Mouse (Mus musculus): ENCODE results near the gene Rpp14.
A peak's percentile ranks its signal among the peaks of the same experiment; 100 is the strongest.

The Rpp14 gene

DNA sequence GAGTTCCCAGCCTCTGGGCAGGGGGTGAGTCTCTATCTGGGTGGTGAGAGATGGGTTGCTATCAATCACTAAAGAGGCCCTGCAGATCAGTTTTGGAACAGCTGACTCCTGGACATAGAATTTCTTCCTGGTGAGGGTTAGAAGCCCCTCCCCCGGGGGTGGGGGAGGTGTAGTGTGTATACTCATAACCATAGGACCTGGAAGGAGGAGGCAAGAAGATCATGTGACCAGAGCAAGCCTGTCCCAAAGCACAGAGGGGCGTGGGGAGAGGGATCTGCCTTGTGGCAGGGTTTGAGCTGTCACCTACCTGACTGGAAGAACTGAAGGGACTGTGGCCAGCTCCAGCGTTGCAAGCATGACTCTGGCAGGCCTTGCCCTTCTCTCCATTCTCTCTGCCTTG lies 18.1 kb upstream of the Rpp14 start:
- no peak for DNase-seq

- no peak for DNase-seq
Observed at GRCm38 (mm10) chr14:8062537-8063301, 17.4 kb upstream of the Rpp14 start.

DNA sequence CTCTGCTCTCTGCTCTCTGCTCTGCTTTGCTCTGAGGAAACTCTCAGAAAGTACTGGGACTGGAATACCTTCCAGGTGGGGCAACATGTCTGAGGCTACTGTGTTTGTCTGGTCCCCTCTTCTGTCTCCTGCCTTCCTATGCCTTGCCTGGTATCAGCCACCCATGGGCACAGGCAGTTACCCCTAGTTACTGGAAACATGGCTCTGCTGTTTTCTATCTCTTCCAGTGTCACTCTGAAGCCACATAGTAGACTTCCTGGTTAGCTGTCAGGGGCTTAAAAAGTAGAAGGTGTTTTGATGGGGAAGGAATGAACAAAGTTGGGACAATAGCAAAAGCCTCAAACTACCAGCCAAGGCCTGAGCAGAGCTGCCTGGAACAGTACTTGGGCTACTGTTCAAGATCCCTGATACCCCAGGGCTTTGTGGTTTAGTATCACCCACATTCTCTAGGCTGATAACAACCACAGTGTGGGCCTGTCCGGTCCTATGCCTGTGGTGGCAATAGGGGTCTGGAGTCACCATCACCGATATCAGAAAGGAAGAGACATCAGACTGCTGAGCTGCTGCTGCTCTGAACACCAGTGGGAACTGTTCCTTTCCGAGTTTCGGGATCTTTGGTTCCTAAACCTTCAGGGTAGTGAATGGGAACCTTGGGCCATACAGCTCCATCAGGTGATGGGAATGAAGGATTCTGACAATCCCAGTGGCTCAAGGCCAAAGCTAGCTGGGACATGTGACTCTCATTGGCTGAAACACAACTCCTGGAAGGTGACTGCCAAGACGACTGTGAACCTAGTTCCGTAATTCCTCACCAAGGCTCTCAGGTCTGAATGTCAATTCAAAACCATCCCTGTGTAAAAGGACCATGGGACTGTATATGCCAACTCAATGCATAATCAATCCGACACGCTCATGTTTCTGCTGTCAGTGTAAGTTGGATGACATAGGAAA lies 16.1 kb upstream of the Rpp14 start:
- DNase-seq: peak; percentile 27 to 51

GRCm38 (mm10) chr14:8080718-8081117 lies 551 bp downstream of the Rpp14 start:
- DNase-seq: no peak

GRCm38 (mm10) chr14:8082949-8083348 lies 2.8 kb downstream of the Rpp14 start:
- DNase-seq: no peak

- no peak for DNase-seq
Observed at GRCm38 (mm10) chr14:8089016-8089415, 8.8 kb downstream of the Rpp14 start.

- DNase-seq: no peak
Observed at GRCm38 (mm10) chr14:8092573-8092972, 12.4 kb downstream of the Rpp14 start.

DNA sequence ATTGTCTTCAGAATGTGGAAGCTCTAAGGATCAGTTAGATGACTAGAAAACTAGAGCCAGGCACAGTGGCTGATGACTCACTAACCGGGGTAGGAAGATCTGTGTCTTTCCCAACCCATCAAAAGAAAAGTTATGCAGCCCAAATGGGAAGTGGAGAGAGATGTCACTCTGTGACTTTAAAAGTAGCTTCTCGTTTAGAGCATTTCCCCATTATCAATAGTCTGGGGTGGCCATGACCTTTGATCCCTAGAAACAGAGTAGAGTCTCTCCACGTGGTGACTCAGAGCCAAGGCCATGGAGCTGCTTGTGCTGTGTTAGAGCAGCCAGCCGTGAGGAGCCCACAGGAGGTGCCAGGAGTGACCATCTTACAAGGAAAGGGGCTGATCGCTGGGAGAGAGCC lies 13.3 kb downstream of the Rpp14 start:
- no peak for DNase-seq

DNA sequence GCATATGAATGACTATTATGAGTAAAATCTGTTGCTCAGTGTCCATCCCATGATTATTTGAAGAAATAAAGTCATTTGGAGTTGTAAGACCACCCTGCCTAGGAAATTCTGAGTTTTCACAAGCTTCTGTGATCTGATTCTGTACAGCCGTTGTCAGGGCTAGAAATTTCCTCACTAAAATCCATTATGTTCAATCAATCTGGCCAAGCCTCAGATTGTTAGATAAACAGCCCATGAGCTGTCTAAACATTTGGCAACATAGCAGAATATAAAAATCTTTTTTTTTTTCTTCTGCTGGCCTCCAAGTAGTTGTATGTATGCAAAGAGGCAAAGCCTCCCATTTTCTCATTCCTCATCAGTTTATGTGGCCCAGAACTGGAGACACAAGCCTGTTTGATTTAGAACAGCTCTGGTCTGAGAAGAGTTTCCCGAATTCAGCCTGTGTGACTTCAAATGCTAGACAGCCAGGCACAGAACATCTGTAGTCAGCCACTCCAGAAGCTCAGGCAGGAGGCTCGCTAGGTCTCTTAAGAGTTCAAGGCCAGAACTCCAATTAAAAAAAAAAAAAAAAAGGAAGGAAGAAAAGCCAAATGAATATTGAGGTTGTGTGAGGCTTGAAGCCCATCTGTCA lies 14.9 kb downstream of the Rpp14 start:
- no peak for DNase-seq

DNA sequence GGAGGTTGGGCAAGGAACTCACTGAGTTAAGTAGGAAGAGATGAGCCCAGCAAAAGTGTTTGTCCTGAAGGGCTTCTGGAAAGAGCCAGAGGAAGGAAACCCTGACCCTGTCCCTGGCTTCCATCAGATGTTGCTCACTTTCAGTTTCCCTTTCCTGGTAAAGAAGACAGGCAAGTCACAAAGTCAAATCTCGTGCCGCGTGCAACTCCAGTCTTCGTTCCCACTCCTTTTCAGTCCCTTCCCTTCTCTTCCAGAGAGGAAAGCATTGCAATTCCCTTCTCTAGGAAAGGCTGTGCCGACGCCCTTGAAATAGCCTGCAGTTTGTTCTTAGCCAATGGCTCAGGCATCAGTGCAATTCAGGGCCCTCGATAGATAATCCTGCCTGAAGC lies 15.4 kb downstream of the Rpp14 start:
- DNase-seq: no peak

DNA sequence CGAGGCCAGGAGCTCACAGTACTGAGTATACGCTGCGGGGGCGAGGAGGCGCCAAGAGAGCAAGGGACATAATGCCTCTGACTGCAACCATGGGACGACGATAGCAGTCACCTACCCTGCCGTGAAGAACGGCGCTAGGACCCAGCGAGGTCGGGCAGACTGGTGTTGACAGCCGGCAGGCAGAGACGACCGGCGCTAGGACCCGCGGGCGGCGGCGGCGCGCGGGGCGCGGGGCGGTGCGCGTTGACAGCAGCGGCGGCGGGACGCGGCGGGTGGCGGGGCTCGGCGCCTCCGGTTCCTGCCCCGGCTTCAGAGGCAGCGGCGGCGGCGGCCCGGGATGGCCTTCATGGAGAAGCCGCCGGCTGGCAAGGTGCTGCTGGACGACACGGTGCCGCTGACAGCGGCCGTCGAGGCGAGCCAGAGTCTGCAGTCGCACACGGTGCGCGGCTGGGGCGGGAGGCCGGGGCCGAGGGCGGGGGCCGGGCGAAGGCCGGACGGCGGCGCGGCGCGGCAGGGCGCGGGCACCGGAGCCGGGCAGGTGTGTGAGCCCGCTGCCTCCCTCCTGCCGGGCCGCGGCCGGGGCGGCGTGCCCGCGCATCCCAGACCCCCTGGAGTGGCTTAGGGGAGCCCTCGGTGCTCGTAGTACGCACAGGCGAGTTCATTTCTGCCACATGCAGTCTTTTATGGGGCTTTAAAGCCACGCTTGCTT lies 18.0 kb downstream of the Rpp14 start, which contains the start of gene Pxk:
Gene Pxk, plus strand, starts transcription at position 234 of the 709 bp plus-strand sequence.
- peak; percentile 98 to 99 for DNase-seq

GRCm38 (mm10) chr14:8098687-8098995 lies 18.5 kb downstream of the Rpp14 start:
- no peak for DNase-seq

DNA sequence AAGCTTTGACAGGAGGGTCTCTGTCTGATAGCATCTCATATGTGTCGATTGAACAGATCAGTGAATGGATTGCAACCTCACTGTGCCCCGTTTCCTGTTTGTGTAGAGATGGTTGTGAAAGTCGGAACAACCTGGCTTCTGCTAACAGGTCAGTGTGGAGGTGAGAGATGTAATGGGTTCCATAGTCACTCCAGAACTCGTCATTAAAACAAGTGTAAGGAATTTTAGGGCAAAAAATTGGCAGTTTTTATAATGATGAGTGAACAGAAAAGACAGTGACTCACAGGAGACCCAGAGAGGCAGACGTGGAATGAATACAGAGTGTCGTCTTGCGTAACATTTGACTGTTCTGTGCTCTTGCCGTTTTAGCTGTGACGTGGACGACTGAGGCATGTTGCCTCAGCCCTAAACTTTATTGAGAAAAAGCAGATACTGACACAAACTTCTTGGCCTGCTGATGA lies 19.4 kb downstream of the Rpp14 start:
- no peak for DNase-seq

DNA sequence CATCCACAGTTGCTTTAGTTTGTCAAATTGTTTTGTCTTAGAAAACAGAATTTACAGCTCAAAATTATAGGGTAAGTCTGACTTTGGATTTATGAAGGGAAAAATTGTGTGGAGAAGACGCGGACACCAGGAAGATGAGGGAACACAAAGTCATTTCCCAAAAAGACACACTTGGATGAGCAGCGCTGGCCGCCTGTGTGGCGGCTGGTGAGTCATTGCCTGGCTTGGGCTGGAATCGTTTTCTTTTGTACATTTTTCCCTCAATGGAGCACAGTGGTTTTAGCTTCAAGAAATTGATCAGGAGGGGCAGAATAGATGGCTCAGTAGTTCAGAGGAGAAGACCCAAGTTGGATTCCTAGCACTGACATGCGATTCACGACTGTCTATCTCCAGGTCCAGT lies 21.7 kb downstream of the Rpp14 start:
- peak; percentile 48 to 68 for DNase-seq

- DNase-seq: peak in 1 of 2 experiments; percentile 33
Observed at GRCm38 (mm10) chr14:8102676-8103075, 22.5 kb downstream of the Rpp14 start.

DNA sequence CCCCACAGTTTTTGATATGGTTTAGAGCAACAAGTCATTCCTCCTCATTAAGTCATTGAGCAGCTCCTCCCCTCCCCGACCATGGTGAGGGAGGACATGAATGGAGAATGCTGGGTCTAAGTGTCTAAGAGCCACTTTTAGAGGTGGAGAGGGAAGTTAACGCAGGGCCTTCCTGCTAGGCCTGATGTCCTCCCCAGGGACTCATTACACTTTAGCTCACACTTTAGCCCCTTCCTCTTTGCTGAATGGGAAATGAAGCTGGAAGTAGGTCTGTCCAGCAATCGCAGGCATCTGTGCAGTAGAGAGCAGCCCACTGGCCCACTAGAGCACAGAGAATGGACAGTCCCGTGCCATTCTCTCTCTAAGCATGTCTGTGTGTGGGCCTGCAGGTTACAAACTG lies 27.9 kb downstream of the Rpp14 start:
- DNase-seq: no peak

GRCm38 (mm10) chr14:8108976-8109375 lies 28.8 kb downstream of the Rpp14 start:
- no peak for DNase-seq

GRCm38 (mm10) chr14:8111545-8111944 lies 31.4 kb downstream of the Rpp14 start:
- no peak for DNase-seq

DNA sequence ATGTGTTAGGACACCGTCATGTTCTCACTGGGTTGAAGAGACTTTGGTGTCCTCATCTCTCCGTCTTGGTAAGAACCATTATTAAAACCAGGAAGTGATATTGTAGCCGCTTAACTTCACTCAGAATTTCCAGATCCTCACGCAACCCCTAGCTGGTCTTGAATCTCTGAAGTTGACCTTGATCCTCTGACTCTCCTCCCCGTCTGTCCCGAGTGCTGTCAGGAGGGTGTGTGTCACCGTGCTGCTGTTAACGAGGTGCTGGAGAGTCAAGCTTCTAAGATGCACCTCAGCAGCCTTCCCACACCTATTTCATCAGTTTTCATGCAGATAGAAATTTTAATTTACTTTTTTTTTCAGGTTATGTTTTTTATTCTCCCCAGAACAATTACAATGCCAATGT lies 31.9 kb downstream of the Rpp14 start:
- no peak for DNase-seq

GRCm38 (mm10) chr14:8113616-8114015 lies 33.4 kb downstream of the Rpp14 start:
- no peak for DNase-seq

DNA sequence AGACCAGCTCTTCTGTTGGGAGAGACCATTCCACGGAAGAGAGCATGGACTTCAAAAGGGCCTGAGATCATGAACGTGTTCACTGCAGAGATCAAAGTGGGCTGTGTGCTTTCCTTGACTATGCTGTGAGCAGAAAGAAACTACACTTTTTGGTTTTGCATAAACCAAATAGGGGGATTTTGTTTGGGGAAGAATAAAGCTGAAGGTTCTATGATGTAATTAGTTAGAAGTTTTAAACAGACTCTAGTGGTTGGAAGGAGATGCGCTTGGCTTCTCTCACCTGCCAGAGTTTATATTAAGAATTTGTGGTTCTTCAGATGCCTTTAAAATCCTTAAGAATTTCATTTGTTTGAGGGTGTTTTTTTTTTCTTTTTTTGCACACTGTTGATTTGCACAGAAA lies 34.1 kb downstream of the Rpp14 start:
- DNase-seq: no peak

GRCm38 (mm10) chr14:8114756-8115155 lies 34.6 kb downstream of the Rpp14 start:
- DNase-seq: no peak

DNA sequence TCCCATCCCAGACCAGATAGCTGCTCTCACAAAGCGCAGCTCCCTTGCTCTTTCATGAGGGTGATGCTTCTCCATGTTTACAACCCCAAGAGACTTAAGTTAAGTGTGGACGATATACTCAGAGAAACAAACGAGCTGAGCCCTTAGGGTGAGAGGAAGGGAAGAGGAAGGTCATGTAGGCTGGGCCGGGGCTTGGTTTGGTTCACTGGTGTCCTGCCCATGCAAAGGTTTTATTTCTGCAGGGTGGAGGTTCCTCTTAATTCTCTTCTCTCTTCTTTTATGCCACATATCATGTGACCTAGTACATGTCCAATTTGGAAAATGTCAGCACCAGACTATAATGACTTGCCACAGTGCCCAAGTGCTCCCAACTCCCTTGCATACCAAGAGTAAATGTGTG lies 35.6 kb downstream of the Rpp14 start:
- no peak for DNase-seq

Measured in cerebellum, postnatal 25 days (tissue).